Mouse (Mus musculus): ENCODE measurements around the gene Dctpp1. TPM values are rescaled to one million over a fixed set of nuclear protein-coding genes. Genes with fewer than 3 reads are reported as not detected.

Dctpp1 gene
- polyA plus RNA-seq (2015; fragmentation: Nextera tagmentation; extraction: Ambion mirVana), result 216 and 219 TPM in 2 replicates

DNA sequence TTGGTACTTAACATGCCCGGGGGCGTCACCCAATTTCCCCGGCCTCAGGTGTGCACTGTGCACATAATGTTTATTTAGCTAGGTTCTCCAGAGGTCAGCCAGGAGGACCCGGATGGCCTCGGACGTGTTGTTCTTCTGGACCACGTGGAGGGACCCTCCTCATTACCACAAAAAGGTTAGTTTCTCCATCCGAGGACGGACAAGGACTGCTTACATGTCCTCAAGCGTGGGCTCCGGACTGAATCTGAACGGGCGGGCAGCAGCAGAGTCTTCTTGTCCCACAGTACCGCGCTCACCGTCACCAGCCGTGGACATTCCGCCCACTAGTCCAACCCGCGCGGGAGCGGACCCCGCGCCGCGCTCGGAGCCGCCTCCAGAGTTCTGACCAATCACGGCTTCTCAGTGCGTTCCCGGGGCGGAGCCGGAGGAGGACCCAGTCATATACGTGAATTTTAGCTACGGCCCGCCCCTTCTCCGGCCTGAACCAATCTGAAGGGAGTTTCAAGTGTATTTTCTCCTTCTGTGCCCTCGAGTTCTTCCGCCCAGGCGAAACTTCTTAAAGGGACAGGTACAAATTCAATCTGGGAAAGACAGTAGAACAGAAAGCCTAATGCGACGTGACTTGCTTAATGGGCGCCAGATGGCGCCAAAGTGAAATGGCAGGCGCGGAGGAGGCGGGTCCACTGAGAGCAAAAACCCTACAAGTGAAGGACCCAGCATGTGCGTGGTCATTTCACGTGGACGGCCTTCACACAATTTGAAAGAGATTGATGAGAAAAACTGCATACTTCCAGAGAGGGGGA, at the start of gene Dctpp1:
Gene Dctpp1, minus strand, starts transcription at position 401 of the 803 bp plus-strand sequence.
- WGBS, result under 1% methylated on average over 50 of the region's 50 CpGs
- ATAC-seq, result peak; percentile 99
- H3K4me2 ChIP-seq (replicated peaks), result peak within 1 kb of the TSS; percentile 78
- peak within 1 kb of the TSS; percentile 72 for H3K9ac ChIP-seq
- peaks cover 10% of the 10 kb centered on the region; the same call in 1 of the 2 replicates for H3K36me3 ChIP-seq
- no peaks in the 10 kb centered on the region for H3K9me3 ChIP-seq
- H3K27ac ChIP-seq, result peak within 1 kb of the TSS; percentile 39; the same call in 1 of the 2 replicates
- H3K4me3 ChIP-seq (replicated peaks), result peak within 1 kb of the TSS; percentile 58
- peaks cover 13% of the 10 kb centered on the region for H3K4me1 ChIP-seq (replicated peaks)
- no peaks in the 10 kb centered on the region for H3K27me3 ChIP-seq (replicated peaks)

DNA sequence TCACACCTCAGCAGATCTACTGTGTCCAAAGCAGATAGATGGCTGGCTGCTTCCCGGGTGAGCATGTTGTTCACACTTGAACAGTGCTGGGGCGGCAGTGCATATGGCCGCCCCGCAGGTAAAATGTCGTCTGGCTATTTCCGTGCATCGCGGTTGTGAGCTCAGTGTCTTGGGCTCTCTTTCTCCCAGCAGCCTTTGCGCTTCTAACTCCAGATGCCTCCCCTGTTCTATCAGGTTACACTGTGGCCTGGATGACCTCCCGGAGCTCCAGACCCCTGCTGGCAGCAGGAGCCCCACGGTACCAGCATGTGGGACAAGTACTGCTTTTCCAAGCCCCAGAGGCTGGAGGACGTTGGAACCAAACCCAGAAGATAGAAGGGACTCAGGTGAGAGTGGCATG, 49.4 kb upstream of the Dctpp1 start:
- no peak overlapping the region for H3K4me2 ChIP-seq (replicated peaks)
- ATAC-seq, result no peak
- H3K4me3 ChIP-seq (replicated peaks), result no peak overlapping the region
- 64% methylated on average over 12 of the region's 12 CpGs for WGBS
- H3K4me1 ChIP-seq (replicated peaks), result no peaks in the 10 kb centered on the region
- H3K36me3 ChIP-seq, result no peaks in the 10 kb centered on the region
- H3K27me3 ChIP-seq (replicated peaks), result no peaks in the 10 kb centered on the region
- no peak overlapping the region for H3K9ac ChIP-seq
- H3K9me3 ChIP-seq, result no peaks in the 10 kb centered on the region
- no peak overlapping the region for H3K27ac ChIP-seq

DNA sequence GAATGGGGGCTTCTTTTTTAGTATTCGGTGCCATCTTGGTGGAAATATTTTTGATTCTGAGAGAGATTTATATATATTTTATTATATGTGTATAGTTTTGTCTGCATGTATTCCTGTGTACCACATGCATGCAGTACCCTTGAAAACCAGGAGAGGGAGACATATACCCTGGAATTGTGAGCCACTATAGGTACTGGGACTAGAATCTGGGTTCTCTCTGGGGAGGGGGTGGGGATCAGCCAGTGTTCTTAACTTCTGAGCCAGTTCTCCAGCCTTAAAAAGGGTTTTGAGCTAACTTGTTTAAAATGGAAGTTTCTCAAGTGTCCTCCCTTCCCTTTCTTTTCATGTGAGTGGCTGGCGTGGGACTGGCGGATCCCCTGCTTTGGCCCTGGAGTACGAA, 48.4 kb upstream of the Dctpp1 start:
- no peaks in the 10 kb centered on the region for H3K9me3 ChIP-seq
- peak; percentile 80 for ATAC-seq
- H3K36me3 ChIP-seq, result no peaks in the 10 kb centered on the region
- H3K4me2 ChIP-seq (replicated peaks), result no peak overlapping the region
- H3K9ac ChIP-seq, result no peak overlapping the region
- no peak overlapping the region for H3K4me3 ChIP-seq (replicated peaks)
- H3K27me3 ChIP-seq (replicated peaks), result no peaks in the 10 kb centered on the region
- WGBS, result 74% methylated on average over 4 of the region's 4 CpGs
- no peak overlapping the region for H3K27ac ChIP-seq
- no peaks in the 10 kb centered on the region for H3K4me1 ChIP-seq (replicated peaks)

DNA sequence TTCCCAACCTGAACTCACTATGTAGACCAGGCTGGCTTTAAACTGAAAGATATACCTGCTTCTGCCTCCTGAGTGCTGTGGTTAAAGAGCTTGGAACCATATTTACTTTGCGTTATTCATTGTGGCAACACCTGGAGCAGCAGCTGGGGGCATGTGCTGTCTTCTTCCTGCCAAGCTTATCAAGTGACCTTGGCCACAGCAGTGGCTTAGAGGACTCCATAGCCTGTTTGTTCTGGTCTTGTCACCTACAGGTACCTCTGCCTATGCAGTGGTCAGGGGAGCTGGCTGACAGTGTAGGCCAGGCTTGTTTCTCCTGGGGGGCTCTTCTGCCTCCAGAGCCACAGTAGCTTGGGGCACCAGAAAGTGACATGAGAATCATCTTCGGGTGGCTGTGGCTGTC, 47.9 kb upstream of the Dctpp1 start:
- Histone ChIP-seq H3K27ac (no peak overlapping the region), H3K9ac (no peak overlapping the region), H3K27me3 (replicated peaks) (no peaks in the 10 kb centered on the region), H3K4me2 (replicated peaks) (no peak overlapping the region), H3K4me1 (replicated peaks) (no peaks in the 10 kb centered on the region), H3K36me3 (no peaks in the 10 kb centered on the region), H3K4me3 (replicated peaks) (no peak overlapping the region), H3K9me3 (no peaks in the 10 kb centered on the region)
- ATAC-seq, result peak; percentile 81
- WGBS, result 78% methylated on average over 2 of the region's 2 CpGs

DNA sequence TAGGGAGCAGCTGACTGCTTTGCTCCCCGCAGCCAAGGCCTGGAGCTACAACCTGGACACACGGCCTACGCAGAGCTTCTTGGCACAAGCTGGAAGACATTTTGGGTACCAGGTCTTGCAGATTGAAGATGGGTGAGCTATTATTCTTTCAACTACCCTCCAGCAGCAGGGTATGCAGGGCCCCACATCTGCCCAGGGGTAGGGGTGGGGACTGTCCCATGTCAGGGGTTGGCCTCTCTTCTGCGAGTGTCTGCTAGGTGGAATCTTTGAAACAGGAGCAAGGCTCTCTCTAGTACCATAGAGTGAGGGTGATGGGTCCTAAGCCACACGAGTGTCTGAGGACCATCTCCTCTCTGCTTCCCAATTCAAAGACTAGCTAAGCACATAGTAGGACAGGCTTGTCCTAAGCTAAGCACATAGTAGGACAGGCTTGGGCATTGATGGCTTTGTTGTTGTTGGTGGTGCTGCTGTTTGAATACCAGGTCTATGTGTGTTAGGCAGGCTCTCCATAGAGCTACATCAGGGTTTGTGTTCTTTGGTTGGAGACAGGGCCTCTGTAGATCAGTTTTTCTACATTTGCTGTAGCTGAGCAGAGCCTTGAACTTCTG, 37.2 kb upstream of the Dctpp1 start:
- Histone ChIP-seq H3K4me2 (replicated peaks) (no peak overlapping the region), H3K27me3 (replicated peaks) (no peaks in the 10 kb centered on the region), H3K9me3 (no peaks in the 10 kb centered on the region), H3K36me3 (no peaks in the 10 kb centered on the region), H3K4me3 (replicated peaks) (no peak overlapping the region), H3K27ac (no peak overlapping the region), H3K9ac (no peak overlapping the region), H3K4me1 (replicated peaks) (no peaks in the 10 kb centered on the region)
- WGBS, result 84% methylated on average over 5 of the region's 5 CpGs
- no peak for ATAC-seq

DNA sequence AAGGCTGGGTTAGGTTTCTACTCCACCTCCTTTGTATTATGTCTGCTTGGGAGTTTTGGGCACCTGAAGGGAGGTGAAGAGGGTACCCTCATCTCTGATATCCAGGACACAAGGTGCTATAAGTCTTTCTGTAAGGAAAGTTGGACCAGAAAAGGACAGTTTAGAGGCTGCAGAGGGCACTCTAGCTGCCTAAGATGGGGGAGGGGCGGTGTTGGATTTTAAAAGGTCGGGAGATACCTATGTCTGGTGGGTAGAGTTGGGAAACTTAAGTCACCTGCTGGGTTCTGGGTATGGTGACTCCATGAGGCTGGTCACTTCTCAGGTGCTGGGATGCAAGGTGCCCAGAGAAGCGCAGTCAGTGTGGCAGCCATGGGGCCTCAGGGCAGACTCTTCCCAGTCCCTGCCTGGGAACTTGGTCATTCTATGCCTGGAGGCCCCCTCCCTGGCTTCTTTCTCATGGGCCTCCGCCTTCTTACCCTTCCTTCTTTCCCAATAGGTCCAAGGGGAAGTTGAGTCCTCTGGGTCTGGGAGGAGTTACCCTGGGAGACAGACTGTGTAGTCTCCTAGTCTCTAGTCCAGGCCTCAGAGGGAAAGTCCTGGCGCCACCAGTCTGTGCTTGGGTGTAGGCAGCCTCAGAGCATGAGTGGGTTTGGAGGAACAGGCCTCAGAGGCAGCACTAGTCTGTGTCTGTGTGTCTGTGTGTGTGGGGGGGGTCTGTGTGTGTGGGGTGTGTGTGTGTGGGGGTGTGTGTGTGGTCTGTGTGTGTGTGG, 36.5 kb upstream of the Dctpp1 start:
- Histone ChIP-seq H3K4me2 (replicated peaks) (no peak overlapping the region), H3K9ac (no peak overlapping the region), H3K9me3 (no peaks in the 10 kb centered on the region), H3K27me3 (replicated peaks) (no peaks in the 10 kb centered on the region), H3K36me3 (no peaks in the 10 kb centered on the region), H3K4me1 (replicated peaks) (no peaks in the 10 kb centered on the region), H3K27ac (no peak overlapping the region), H3K4me3 (replicated peaks) (no peak overlapping the region)
- ATAC-seq, result no peak
- WGBS, result 82% methylated on average over 5 of the region's 5 CpGs

GRCm38 (mm10) chr7:127296098-127296497, 35.6 kb upstream of the Dctpp1 start, which contains the start of gene Itgal:
Gene Itgal, plus strand, starts transcription at chr7:127296260.
- Histone ChIP-seq H3K27me3 (replicated peaks) (no peaks in the 10 kb centered on the region), H3K4me3 (replicated peaks) (no peak within 1 kb of the TSS), H3K4me1 (replicated peaks) (no peaks in the 10 kb centered on the region), H3K27ac (no peak within 1 kb of the TSS), H3K36me3 (no peaks in the 10 kb centered on the region), H3K4me2 (replicated peaks) (no peak within 1 kb of the TSS), H3K9ac (no peak within 1 kb of the TSS), H3K9me3 (no peaks in the 10 kb centered on the region)
- 77% methylated on average over 11 of the region's 11 CpGs for WGBS
- no peak for ATAC-seq

- Histone ChIP-seq H3K9me3 (no peaks in the 10 kb centered on the region), H3K9ac (no peak overlapping the region), H3K27me3 (replicated peaks) (no peaks in the 10 kb centered on the region), H3K4me2 (replicated peaks) (no peak overlapping the region), H3K36me3 (no peaks in the 10 kb centered on the region), H3K27ac (no peak overlapping the region), H3K4me1 (replicated peaks) (no peaks in the 10 kb centered on the region), H3K4me3 (replicated peaks) (no peak overlapping the region)
- ATAC-seq, result no peak
- 74% methylated on average over 8 of the region's 8 CpGs for WGBS
Observed at GRCm38 (mm10) chr7:127290142-127290541, 29.6 kb upstream of the Dctpp1 start.

DNA sequence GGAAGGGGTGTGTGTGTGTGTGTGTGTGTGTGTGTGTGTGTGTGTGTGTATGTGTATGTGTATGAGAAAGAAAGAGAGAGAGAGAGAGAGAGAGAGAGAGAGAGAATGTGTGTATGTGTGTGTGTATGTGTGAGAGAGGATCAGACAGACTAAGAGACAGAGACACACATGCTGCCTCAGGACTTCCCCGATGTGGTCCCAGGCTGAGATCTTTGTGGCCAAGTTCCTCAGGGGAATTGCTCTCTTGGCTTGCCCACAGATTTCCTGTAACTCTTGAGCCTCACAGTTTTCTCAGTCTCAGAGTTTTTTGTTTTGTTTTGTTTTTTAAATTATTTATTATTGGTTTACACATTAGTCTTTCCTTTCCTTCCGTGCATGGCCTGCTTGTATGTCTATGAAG, 28.8 kb upstream of the Dctpp1 start:
- Histone ChIP-seq H3K27me3 (replicated peaks) (no peaks in the 10 kb centered on the region), H3K4me3 (replicated peaks) (no peak overlapping the region), H3K36me3 (no peaks in the 10 kb centered on the region), H3K9ac (no peak overlapping the region), H3K4me2 (replicated peaks) (no peak overlapping the region), H3K27ac (no peak overlapping the region), H3K9me3 (no peaks in the 10 kb centered on the region), H3K4me1 (replicated peaks) (no peaks in the 10 kb centered on the region)
- ATAC-seq, result no peak
- 78% methylated on average over 2 of the region's 2 CpGs for WGBS

DNA sequence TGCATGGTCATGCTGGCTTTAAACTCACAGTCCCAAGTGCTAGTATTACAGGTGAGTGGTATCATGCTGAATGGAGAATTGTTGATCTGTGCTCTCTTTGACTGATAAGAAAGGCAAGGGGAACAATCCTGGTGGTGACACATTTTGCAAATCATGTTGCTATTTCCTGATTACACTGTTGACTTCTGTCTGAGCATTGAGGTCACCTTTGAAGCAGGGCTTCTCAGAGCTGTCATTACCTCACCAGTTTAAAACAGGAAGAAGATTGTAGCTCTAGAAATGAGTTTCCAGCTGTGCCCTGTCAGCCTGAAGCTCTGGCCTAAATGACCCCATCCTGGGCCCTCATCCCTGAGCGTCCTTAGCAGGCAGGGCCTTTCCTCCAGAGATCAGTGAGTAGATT, 27.4 kb upstream of the Dctpp1 start:
- 79% methylated on average over 1 of the region's 1 CpGs for WGBS
- H3K27ac ChIP-seq, result no peak overlapping the region
- H3K4me2 ChIP-seq (replicated peaks), result no peak overlapping the region
- no peaks in the 10 kb centered on the region for H3K4me1 ChIP-seq (replicated peaks)
- no peaks in the 10 kb centered on the region for H3K27me3 ChIP-seq (replicated peaks)
- no peaks in the 10 kb centered on the region for H3K9me3 ChIP-seq
- no peak for ATAC-seq
- H3K9ac ChIP-seq, result no peak overlapping the region
- no peak overlapping the region for H3K4me3 ChIP-seq (replicated peaks)
- no peaks in the 10 kb centered on the region for H3K36me3 ChIP-seq

GRCm38 (mm10) chr7:127285154-127285553, 24.6 kb upstream of the Dctpp1 start:
- no peak overlapping the region for H3K4me3 ChIP-seq (replicated peaks)
- WGBS, result 79% methylated on average over 5 of the region's 10 CpGs
- ATAC-seq, result no peak
- no peak overlapping the region for H3K9ac ChIP-seq
- no peaks in the 10 kb centered on the region for H3K27me3 ChIP-seq (replicated peaks)
- H3K4me1 ChIP-seq (replicated peaks), result 0 out of 2 replicates have a peak, but pooled peaks cover under 1% of the 10 kb centered on the region
- no peak overlapping the region for H3K27ac ChIP-seq
- no peaks in the 10 kb centered on the region for H3K36me3 ChIP-seq
- H3K4me2 ChIP-seq (replicated peaks), result no peak overlapping the region
- H3K9me3 ChIP-seq, result no peaks in the 10 kb centered on the region

DNA sequence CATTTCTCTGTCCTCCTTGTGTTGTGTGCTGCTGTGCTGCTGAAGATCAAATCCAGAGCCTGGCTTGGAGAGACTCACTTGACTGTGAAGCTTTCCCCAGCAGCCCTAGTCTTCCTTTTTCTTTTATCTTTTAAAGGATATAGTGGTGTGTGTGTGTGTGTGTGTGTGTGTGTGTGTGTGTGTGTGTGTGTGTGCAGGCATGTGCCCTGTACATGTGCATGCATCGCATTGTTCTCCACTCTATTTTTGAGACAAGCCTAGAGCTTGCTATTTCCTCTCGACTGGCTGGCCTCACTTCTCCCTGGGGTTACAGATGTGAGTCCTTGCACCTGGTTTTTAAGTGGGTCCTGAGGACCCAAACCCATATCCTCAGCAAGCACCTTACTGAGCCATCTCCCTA, 21.7 kb upstream of the Dctpp1 start:
- Histone ChIP-seq H3K9ac (no peak overlapping the region), H3K4me1 (replicated peaks) (peaks cover 15% of the 10 kb centered on the region; the same call in 1 of the 2 replicates), H3K4me2 (replicated peaks) (no peak overlapping the region), H3K27me3 (replicated peaks) (no peaks in the 10 kb centered on the region), H3K4me3 (replicated peaks) (no peak overlapping the region), H3K9me3 (no peaks in the 10 kb centered on the region), H3K36me3 (no peaks in the 10 kb centered on the region), H3K27ac (no peak overlapping the region)
- 81% methylated on average over 2 of the region's 2 CpGs for WGBS
- no peak for ATAC-seq

Data from intestine, embryonic 15.5 days (tissue).